Comparison of ENCODE assay signal across 9 mouse cellular contexts in the genomic region with DNA sequence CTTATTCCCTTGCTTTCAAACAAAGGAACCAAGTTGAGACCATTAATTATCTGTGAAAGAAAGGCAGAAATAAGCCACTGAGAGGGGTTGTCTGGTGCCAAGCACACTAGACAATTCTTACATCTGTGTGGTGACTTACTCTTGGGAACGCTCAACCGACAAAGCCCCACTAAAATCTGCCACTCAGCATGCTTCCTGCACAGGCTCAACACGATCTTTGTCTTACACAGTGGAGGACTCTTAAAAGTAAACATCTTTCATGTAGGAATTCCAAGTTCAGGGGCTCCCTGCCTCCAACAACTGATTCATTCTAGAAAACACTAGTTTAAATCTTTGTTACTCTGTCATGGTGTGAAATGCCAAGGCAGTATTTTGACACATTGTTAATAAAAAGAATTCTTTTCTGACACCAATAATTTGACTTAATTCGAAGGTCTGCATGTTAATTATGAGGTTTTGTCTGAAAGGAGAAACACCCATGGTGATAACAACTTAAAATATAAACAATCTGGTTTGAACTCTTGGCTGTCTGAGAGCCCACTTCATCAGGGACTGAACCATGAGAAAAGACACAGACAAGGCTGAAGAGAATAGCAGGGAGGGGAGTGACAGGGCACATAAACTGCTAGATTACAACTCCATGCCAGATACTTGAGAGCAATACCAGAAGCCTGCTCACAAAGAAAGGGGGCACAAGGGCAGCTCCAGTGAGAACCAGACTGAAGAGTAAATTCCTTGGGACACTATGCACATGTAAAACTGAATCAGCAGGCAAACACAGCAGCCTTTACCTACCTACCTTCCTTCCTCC. TPM values are rescaled to one million over a fixed set of nuclear protein-coding genes. Genes with fewer than 3 reads are reported as not detected.
A peak's percentile ranks its signal among the peaks of the same experiment; 100 is the strongest.
DNase-seq lines count a peak whose midpoint lies in the region; ATAC-seq and TF ChIP-seq lines count a peak whose summit lies in the region.
"Had no signal": no experiment of that assay in that cellular context is flagged by ENCODE, and none has a peak within 500 bp of the region (broad histone marks: within the 10 kb centered on the region; RNA-seq: fewer than 3 reads in every experiment).

No protein-coding gene starts in this region.

- ATAC-seq in kidney, postnatal 0 days (replicated peaks; ENCODE audit: low FRiP score, low read depth) = no peak
- ATAC-seq in forebrain, embryonic 11.5 days (replicated peaks; ENCODE audit: low FRiP score) = peak; percentile 52
- ATAC-seq in midbrain, embryonic 15.5 days (replicated peaks) = 0 out of 2 replicates have a peak, but pooled peaks have one; percentile 13
- ATAC-seq in CD4-positive, CD25-positive, alpha-beta regulatory T cell, adult 4 months = no peak

- no peak for TF ChIP-seq CTCF in kidney, postnatal 0 days (IDR thresholded peaks at IDR 0.05; ENCODE audit: low read depth)

- DNase-seq in embryo, embryonic 10 days (ENCODE audit: low spot score) = peak; percentile 24
- no peak for DNase-seq in embryo, embryonic 9.5 days (ENCODE audit: extremely low spot score)
- DNase-seq in kidney, postnatal 0 days (ENCODE audit: low spot score) = peak; percentile 46
- DNase-seq in kidney, postnatal 14 days = no peak
- no peak for DNase-seq in forebrain, embryonic 11.5 days (ENCODE audit: low spot score)
- DNase-seq in thymus, postnatal 0 days (ENCODE audit: low spot score) = no peak

- no peak overlapping the region for H3K27ac ChIP-seq in kidney, postnatal 0 days
- H3K27ac ChIP-seq in forebrain, embryonic 11.5 days (ENCODE audit: low read depth, low read length) = no peak overlapping the region
- 0 out of 2 replicates have a peak overlapping the region, but pooled peaks have one; percentile 25 for H3K27ac ChIP-seq in midbrain, embryonic 15.5 days
- H3K27ac ChIP-seq: limb, embryonic 15.5 days had no signal

- no peaks in the 10 kb centered on the region for H3K36me3 ChIP-seq in kidney, postnatal 0 days (ENCODE audit: insufficient read depth, low read length)
- no peaks in the 10 kb centered on the region for H3K36me3 ChIP-seq in forebrain, embryonic 11.5 days (ENCODE audit: control insufficient read depth, insufficient read depth, low read length)
- no peaks in the 10 kb centered on the region for H3K36me3 ChIP-seq in midbrain, embryonic 15.5 days (replicated peaks)
- H3K36me3 ChIP-seq: limb, embryonic 15.5 days had no signal

- H3K4me1 ChIP-seq in kidney, postnatal 0 days (replicated peaks; ENCODE audit: insufficient read depth, low read length) = no peaks in the 10 kb centered on the region
- H3K4me1 ChIP-seq in forebrain, embryonic 11.5 days (replicated peaks; ENCODE audit: control insufficient read depth, insufficient read depth, low read length) = no peaks in the 10 kb centered on the region; the same call in 1 of the 2 replicates
- peaks cover 7% of the 10 kb centered on the region; the same call in 1 of the 2 replicates for H3K4me1 ChIP-seq in midbrain, embryonic 15.5 days
- H3K4me1 ChIP-seq: limb, embryonic 15.5 days had no signal

- H3K9ac ChIP-seq in kidney, postnatal 0 days (ENCODE audit: low read depth, low read length) = no peak overlapping the region
- H3K9ac ChIP-seq in forebrain, embryonic 11.5 days (ENCODE audit: low read length) = no peak overlapping the region
- H3K9ac ChIP-seq in midbrain, embryonic 15.5 days = no peak overlapping the region
- H3K9ac ChIP-seq: limb, embryonic 15.5 days had no signal

- H3K27me3 ChIP-seq in kidney, postnatal 0 days (ENCODE audit: insufficient read depth, low read length) = no peaks in the 10 kb centered on the region
- no peaks in the 10 kb centered on the region for H3K27me3 ChIP-seq in forebrain, embryonic 11.5 days (ENCODE audit: control insufficient read depth, insufficient read depth, low read length)
- H3K27me3 ChIP-seq in midbrain, embryonic 15.5 days (replicated peaks) = no peaks in the 10 kb centered on the region
- H3K27me3 ChIP-seq: limb, embryonic 15.5 days had no signal

- 31% methylated on average over 4 of the region's 4 CpGs for WGBS in kidney, postnatal 0 days
- 29% methylated on average over 4 of the region's 4 CpGs for WGBS in forebrain, embryonic 11.5 days
- WGBS in midbrain, embryonic 15.5 days = 20% methylated on average over 4 of the region's 4 CpGs

- H3K9me3 ChIP-seq in kidney, postnatal 0 days (replicated peaks; ENCODE audit: low read length) = no peaks in the 10 kb centered on the region
- H3K9me3 ChIP-seq in forebrain, embryonic 11.5 days (ENCODE audit: control insufficient read depth, low read length) = no peaks in the 10 kb centered on the region
- H3K9me3 ChIP-seq in midbrain, embryonic 15.5 days = no peaks in the 10 kb centered on the region
- H3K9me3 ChIP-seq: limb, embryonic 15.5 days had no signal

- H3K4me3 ChIP-seq in kidney, postnatal 0 days (replicated peaks; ENCODE audit: low read depth, low read length) = no peak overlapping the region
- no peak overlapping the region for H3K4me3 ChIP-seq in forebrain, embryonic 11.5 days (ENCODE audit: low read depth, low read length)
- H3K4me3 ChIP-seq in midbrain, embryonic 15.5 days = no peak overlapping the region
- H3K4me3 ChIP-seq: limb, embryonic 15.5 days had no signal

- no peak overlapping the region for H3K4me2 ChIP-seq in kidney, postnatal 0 days (ENCODE audit: low read length)
- H3K4me2 ChIP-seq in forebrain, embryonic 11.5 days (ENCODE audit: low read depth, low read length, severe bottlenecking) = no peak overlapping the region
- no peak overlapping the region for H3K4me2 ChIP-seq in midbrain, embryonic 15.5 days
- H3K4me2 ChIP-seq: limb, embryonic 15.5 days had no signal

RNA-seq across cellular contexts. Expression of a gene that starts 34.3 kb away (rescaled TPM):
- 8.1 TPM in 2 replicates for polyA plus RNA-seq in kidney, postnatal 0 days (2015; fragmentation: Nextera tagmentation; extraction: Ambion mirVana)
- 3.0 and 3.6 TPM in 2 replicates for polyA plus RNA-seq in forebrain, embryonic 11.5 days (2014; fragmentation: Nextera tagmentation; extraction: Ambion mirVana)
- polyA plus RNA-seq in midbrain, embryonic 15.5 days (2015; fragmentation: Nextera tagmentation; extraction: Ambion mirVana) = 16.1 and 16.8 TPM in 2 replicates
- 2.7 and 3.4 TPM in 2 replicates for polyA plus RNA-seq in thymus, postnatal 0 days (2015; fragmentation: Nextera tagmentation; extraction: Ambion mirVana)
- under 1 TPM in 1 of 2 experiments, not detected in 1; 0.78 TPM for polyA plus RNA-seq in CD4-positive, CD25-positive, alpha-beta regulatory T cell, adult 4 months (2017; shearing (Covaris generic))

Comparison
In these comparisons a context has a peak if more than half of its experiments do, and no peak if none do; other contexts are left out.
1. DNase-seq: peak in embryo, embryonic 10 days (single experiment) and kidney, postnatal 0 days (single experiment); none in embryo, embryonic 9.5 days (single experiment), kidney, postnatal 14 days (single experiment), forebrain, embryonic 11.5 days (single experiment) and thymus, postnatal 0 days (single experiment).
2. ATAC-seq: peak in forebrain, embryonic 11.5 days (single experiment) and midbrain, embryonic 15.5 days (single experiment); none in kidney, postnatal 0 days (single experiment) and CD4-positive, CD25-positive, alpha-beta regulatory T cell, adult 4 months (single experiment).